Mouse (Mus musculus): Measurements from ENCODE around the gene Slc22a20. TPM values are rescaled to one million over a fixed set of nuclear protein-coding genes. Genes with fewer than 3 reads are reported as not detected.

Slc22a20 gene
- polyA plus RNA-seq, 1 experiment from 2014 or later, result not detected

DNA sequence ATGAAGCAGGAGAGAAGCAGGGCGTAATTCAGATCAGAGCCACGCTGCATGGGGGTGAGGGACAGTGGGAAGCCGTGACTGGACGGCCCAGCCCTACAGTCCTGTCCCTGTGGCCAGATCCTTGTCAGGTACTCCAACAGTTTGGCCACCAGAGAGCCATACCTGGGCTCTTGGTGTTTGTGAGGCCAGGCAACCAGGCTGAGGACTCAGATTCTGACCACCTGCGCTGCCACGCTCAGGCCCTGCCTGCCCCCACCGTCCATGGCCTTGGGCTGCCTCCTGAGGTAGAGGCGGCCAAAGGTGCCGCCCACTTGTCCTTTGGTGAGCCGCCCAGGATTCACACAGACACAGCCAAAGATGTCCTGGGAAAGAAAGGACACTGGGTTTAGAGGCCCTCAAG lies 45.3 kb downstream of the Slc22a20 start:
- TF ChIP-seq CTCF (IDR thresholded peaks at IDR 0.05; ENCODE audit: low read depth), result no peak
- Histone ChIP-seq H3K27ac (peak overlapping the region; percentile 71; the same call in 1 of the 2 replicates), H3K9ac (ENCODE audit: low read depth, low read length) (no peak overlapping the region), H3K36me3 (ENCODE audit: insufficient read depth, low read length) (0 out of 2 replicates have a peak, but pooled peaks cover 3% of the 10 kb centered on the region), H3K4me1 (replicated peaks; ENCODE audit: insufficient read depth, low read length) (peaks cover 40% of the 10 kb centered on the region), H3K4me2 (ENCODE audit: low read length) (no peak overlapping the region), H3K9me3 (replicated peaks; ENCODE audit: low read length) (no peaks in the 10 kb centered on the region), H3K27me3 (ENCODE audit: insufficient read depth, low read length) (no peaks in the 10 kb centered on the region), H3K4me3 (replicated peaks; ENCODE audit: low read depth, low read length) (no peak overlapping the region)
- ATAC-seq (replicated peaks; ENCODE audit: low FRiP score, low read depth) (no peak), DNase-seq (ENCODE audit: low spot score) (no peak)
- 75% methylated on average over 10 of the region's 10 CpGs for WGBS

DNA sequence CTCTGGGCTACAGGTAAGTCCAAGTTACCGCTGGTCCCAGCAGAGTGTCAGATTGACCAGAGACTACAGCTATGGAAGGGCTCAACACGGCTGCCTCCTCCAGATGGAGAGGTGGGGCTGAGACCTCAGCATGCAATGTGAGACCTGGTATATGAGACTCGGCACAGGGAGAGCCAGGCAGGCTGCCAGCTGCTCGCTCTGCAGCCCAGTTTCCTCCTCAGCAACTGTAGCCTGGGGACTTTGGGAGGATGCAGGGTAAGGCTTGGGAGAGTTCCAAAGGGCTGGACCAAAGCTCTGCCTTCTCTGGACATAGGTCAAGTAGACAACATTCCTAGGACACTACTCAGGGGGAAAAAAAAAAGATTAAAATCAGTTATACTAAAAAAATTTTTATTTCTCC lies 45.8 kb downstream of the Slc22a20 start:
- peaks cover 40% of the 10 kb centered on the region for H3K4me1 ChIP-seq (replicated peaks; ENCODE audit: insufficient read depth, low read length)
- DNase-seq (ENCODE audit: low spot score), result peak; percentile 87
- no peak for TF ChIP-seq CTCF (IDR thresholded peaks at IDR 0.05; ENCODE audit: low read depth)
- no peak overlapping the region for H3K4me2 ChIP-seq (ENCODE audit: low read length)
- 0 out of 2 replicates have a peak, but pooled peaks cover 3% of the 10 kb centered on the region for H3K36me3 ChIP-seq (ENCODE audit: insufficient read depth, low read length)
- ATAC-seq (replicated peaks; ENCODE audit: low FRiP score, low read depth), result 0 out of 2 replicates have a peak, but pooled peaks have one; percentile 22
- H3K27ac ChIP-seq, result peak overlapping the region; percentile 71; the same call in 1 of the 2 replicates
- no peaks in the 10 kb centered on the region for H3K9me3 ChIP-seq (replicated peaks; ENCODE audit: low read length)
- 21% methylated on average over 4 of the region's 4 CpGs for WGBS
- H3K4me3 ChIP-seq (replicated peaks; ENCODE audit: low read depth, low read length), result no peak overlapping the region
- no peak overlapping the region for H3K9ac ChIP-seq (ENCODE audit: low read depth, low read length)
- no peaks in the 10 kb centered on the region for H3K27me3 ChIP-seq (ENCODE audit: insufficient read depth, low read length)

DNA sequence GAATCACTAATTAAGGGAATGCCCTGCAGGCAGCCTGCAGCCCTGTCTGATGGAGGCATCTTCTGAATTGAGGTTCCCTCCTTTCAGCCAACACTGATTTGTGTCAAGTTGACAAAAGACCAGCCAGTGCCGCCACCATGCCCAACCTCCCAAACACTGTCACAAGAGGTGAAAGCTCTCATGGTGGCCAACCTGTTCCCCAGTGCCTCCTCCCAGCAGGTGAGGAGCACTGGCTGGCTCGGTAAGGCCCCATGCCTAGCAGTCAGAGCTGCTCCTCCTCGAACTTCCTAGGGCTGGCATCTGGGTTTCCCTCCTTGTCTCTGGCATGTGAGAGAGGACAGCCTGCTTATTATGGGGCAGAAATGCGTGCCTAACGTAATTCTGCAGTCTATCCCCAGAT lies 46.2 kb downstream of the Slc22a20 start:
- Histone ChIP-seq H3K4me1 (replicated peaks; ENCODE audit: insufficient read depth, low read length) (peaks cover 40% of the 10 kb centered on the region), H3K4me3 (replicated peaks; ENCODE audit: low read depth, low read length) (no peak overlapping the region), H3K27ac (peak overlapping the region; percentile 68), H3K27me3 (ENCODE audit: insufficient read depth, low read length) (no peaks in the 10 kb centered on the region), H3K9me3 (replicated peaks; ENCODE audit: low read length) (no peaks in the 10 kb centered on the region), H3K36me3 (ENCODE audit: insufficient read depth, low read length) (0 out of 2 replicates have a peak, but pooled peaks cover 3% of the 10 kb centered on the region), H3K9ac (ENCODE audit: low read depth, low read length) (no peak overlapping the region), H3K4me2 (ENCODE audit: low read length) (no peak overlapping the region)
- DNase-seq (ENCODE audit: low spot score), result no peak
- 75% methylated on average over 5 of the region's 5 CpGs for WGBS
- TF ChIP-seq CTCF (IDR thresholded peaks at IDR 0.05; ENCODE audit: low read depth), result no peak
- no peak for ATAC-seq (replicated peaks; ENCODE audit: low FRiP score, low read depth)

DNA sequence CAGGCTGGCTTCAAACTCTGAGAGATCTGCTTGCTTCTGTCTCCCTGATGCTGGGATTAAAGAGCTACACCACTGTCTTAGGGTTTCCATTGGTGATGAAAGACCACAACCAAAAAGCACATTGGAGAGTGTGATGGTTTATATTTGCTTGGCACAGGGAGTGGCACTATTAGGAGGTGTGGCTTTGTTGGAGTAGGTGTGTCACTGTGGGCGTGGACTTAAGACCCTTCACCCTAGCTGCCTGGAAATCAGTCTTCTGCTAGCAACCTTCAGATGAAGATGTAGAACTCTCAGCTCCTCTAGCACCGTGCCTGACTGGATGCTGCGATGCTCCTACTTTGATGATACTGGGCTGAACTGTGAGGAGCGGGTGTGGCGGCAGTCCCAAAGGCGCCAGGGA lies 47.4 kb downstream of the Slc22a20 start:
- no peak overlapping the region for H3K27ac ChIP-seq
- peaks cover 36% of the 10 kb centered on the region for H3K4me1 ChIP-seq (replicated peaks; ENCODE audit: insufficient read depth, low read length)
- ATAC-seq (replicated peaks; ENCODE audit: low FRiP score, low read depth), result no peak

DNA sequence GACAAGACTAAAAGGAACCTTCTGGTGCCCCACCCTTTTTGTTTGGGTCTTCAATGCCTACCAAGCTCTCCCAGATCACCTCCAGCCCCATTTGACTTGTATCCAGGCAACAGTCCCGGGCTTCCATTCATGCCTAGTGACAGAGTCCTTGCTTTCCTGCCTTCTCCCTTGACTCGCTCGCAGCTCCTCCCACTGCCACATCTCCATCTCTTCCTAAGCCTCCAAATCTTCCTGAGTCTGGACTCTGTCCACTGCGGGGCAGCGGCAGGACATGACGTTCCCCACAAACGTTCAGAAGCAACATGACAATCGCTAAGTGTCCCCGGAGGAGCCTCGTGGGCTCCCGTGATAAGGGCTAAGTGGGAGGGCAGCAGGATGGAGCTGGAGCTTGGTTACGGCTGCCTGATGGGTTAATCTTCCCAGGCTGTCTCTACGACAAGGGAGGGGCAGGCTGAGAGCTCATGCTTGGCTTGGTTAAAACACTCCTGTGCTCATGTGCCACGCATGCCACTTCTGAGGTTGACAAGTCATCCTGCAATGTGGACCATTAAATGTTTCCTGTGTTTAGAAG lies 48.0 kb downstream of the Slc22a20 start:
- Histone ChIP-seq H3K4me3 (replicated peaks; ENCODE audit: low read depth, low read length) (no peak overlapping the region), H3K9ac (ENCODE audit: low read depth, low read length) (no peak overlapping the region), H3K4me2 (ENCODE audit: low read length) (no peak overlapping the region), H3K27ac (no peak overlapping the region), H3K4me1 (replicated peaks; ENCODE audit: insufficient read depth, low read length) (peaks cover 36% of the 10 kb centered on the region), H3K36me3 (ENCODE audit: insufficient read depth, low read length) (0 out of 2 replicates have a peak, but pooled peaks cover 3% of the 10 kb centered on the region), H3K9me3 (replicated peaks; ENCODE audit: low read length) (no peaks in the 10 kb centered on the region), H3K27me3 (ENCODE audit: insufficient read depth, low read length) (no peaks in the 10 kb centered on the region)
- DNase-seq (ENCODE audit: low spot score) (no peak), ATAC-seq (replicated peaks; ENCODE audit: low FRiP score, low read depth) (no peak)
- 23% methylated on average over 14 of the region's 14 CpGs for WGBS
- TF ChIP-seq CTCF (IDR thresholded peaks at IDR 0.05; ENCODE audit: low read depth), result no peak

More for the DNA sequence above, 47.4 kb downstream of the Slc22a20 start:
- 88% methylated on average over 6 of the region's 6 CpGs for WGBS
- Histone ChIP-seq H3K4me3 (replicated peaks; ENCODE audit: low read depth, low read length) (no peak overlapping the region), H3K4me2 (ENCODE audit: low read length) (no peak overlapping the region), H3K36me3 (ENCODE audit: insufficient read depth, low read length) (0 out of 2 replicates have a peak, but pooled peaks cover 3% of the 10 kb centered on the region), H3K9me3 (replicated peaks; ENCODE audit: low read length) (no peaks in the 10 kb centered on the region), H3K9ac (ENCODE audit: low read depth, low read length) (no peak overlapping the region), H3K27me3 (ENCODE audit: insufficient read depth, low read length) (no peaks in the 10 kb centered on the region)
- DNase-seq (ENCODE audit: low spot score), result no peak
- no peak for TF ChIP-seq CTCF (IDR thresholded peaks at IDR 0.05; ENCODE audit: low read depth)

DNA sequence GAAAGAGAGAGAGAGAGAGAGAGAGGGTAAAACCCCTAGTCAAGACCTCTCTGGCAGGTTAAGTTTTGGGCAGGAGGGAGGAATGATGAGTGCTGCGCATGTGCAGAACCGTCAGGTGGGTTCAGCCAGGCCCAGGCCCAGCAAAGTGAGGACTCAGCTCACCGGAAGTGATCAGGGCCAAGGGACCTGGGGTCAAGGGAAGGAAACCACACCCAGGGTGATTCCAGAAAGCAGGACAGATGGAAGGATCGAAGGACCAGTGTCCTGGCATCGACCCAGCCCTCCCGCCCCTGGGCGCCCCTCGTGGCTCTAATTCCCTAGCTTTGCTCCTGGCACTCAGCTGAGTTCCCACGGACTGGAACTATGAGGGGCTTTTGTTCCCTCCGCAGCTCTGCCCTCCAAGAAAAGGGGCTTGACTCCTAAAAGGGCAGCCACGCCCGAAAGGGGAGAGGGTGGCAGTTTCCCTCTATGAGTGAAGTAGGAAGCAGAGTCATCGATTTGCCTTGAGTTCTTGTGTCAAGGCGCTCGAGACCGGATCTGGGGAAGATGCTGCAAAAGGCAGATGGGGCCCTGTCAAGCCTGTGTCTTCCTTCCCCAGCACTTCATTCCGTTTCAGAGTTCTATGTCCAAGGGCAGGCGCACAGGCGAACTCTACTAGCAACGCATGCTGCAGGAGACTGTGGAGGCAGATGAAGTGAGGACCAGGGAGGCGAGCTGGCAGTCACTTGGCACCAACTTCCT lies 48.7 kb downstream of the Slc22a20 start:
- no peak for DNase-seq (ENCODE audit: low spot score)

More for the DNA sequence above, 48.7 kb downstream of the Slc22a20 start:
- Histone ChIP-seq H3K9me3 (replicated peaks; ENCODE audit: low read length) (no peaks in the 10 kb centered on the region), H3K27me3 (ENCODE audit: insufficient read depth, low read length) (no peaks in the 10 kb centered on the region), H3K4me3 (replicated peaks; ENCODE audit: low read depth, low read length) (no peak overlapping the region), H3K27ac (no peak overlapping the region), H3K36me3 (ENCODE audit: insufficient read depth, low read length) (0 out of 2 replicates have a peak, but pooled peaks cover 3% of the 10 kb centered on the region), H3K9ac (ENCODE audit: low read depth, low read length) (no peak overlapping the region), H3K4me2 (ENCODE audit: low read length) (no peak overlapping the region), H3K4me1 (replicated peaks; ENCODE audit: insufficient read depth, low read length) (peaks cover 36% of the 10 kb centered on the region)
- 79% methylated on average over 21 of the region's 21 CpGs for WGBS
- no peak for ATAC-seq (replicated peaks; ENCODE audit: low FRiP score, low read depth)
- no peak for TF ChIP-seq CTCF (IDR thresholded peaks at IDR 0.05; ENCODE audit: low read depth)
